Mouse (Mus musculus): ENCODE data around the gene Tesk1. TPM values are rescaled to one million over a fixed set of nuclear protein-coding genes. Genes with fewer than 3 reads are reported as not detected.

Tesk1 gene
- polyA plus RNA-seq, 1 experiment from 2014 or later: 16.8 TPM

- Histone ChIP-seq H3K9me3 (no peaks in the 10 kb centered on the region), H3K27me3 (peaks cover 21% of the 10 kb centered on the region), H3K27ac (replicated peaks) (no peak overlapping the region), H3K36me3 (peaks cover 70% of the 10 kb centered on the region), H3K4me1 (replicated peaks) (0 out of 2 replicates have a peak, but pooled peaks cover 8% of the 10 kb centered on the region), H3K4me3 (no peak overlapping the region), H3K9ac (no peak overlapping the region), H3K4me2 (no peak overlapping the region)
- 78% methylated on average over 28 of the region's 28 CpGs for WGBS
- ATAC-seq (ENCODE audit: low FRiP score, low read depth): no peak
These were observed 20.0 kb upstream of the Tesk1 start for GRCm38 (mm10) chr4:43421632-43422240.

DNA sequence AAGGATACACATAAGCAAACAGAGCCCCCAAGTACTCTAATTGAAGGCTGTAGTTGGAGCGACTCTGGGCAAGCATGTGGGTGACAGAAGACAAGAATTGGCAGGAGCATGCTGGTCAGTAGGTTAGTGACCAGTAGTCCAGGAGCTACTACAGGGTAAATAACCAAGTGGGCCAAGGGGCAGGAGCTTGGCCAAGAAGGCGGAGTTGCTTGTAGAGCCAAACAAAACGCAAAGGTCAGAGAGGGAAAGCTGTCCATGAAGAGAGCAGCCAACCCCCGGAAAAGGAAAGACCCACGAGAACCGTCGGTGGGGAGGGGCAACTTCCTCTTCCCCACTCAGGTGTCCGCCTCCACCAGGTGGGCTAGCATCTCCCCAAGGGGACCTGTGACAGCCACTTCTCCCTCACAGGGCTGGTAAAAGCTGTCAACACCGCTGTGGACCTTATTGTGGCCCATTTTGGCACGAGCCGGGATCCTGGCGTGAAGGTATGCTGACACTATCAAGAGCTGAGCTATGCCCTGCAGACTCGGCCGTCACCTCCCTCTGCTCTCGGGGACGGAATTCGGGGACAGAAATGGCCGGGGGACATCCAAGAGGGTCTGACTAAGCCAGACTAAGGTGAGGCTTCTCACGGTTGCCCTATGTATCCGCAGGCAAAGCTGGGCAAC lies 18.3 kb upstream of the Tesk1 start:
- H3K36me3 ChIP-seq: peaks cover 60% of the 10 kb centered on the region
- peaks cover 23% of the 10 kb centered on the region; the same call in 1 of the 2 replicates for H3K4me1 ChIP-seq (replicated peaks)
- WGBS: 87% methylated on average over 20 of the region's 20 CpGs
- no peak overlapping the region for H3K9ac ChIP-seq
- H3K4me3 ChIP-seq: no peak overlapping the region
- H3K4me2 ChIP-seq: no peak overlapping the region
- H3K27ac ChIP-seq (replicated peaks): no peak overlapping the region
- H3K27me3 ChIP-seq: peaks cover 21% of the 10 kb centered on the region
- H3K9me3 ChIP-seq: no peaks in the 10 kb centered on the region
- ATAC-seq (ENCODE audit: low FRiP score, low read depth): no peak

DNA sequence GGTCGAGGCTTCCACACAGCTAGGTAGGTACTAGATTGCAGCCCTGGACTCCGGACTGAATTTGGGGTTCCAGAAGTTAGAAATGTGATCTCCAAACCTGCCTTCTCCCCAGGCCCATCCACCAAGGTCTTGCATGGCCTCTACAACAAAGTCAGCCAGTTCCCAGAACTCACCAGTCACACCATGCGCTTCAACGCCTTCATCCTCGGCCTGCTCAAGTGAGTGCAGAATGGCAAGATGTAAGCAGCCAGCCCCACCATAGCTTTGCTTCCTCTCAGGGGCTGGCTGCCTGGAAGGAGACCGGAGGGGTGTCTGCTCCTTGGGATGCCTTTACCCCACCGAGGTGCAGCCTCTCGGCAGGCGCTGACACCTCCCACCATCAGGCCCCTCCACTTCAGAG lies 17.7 kb upstream of the Tesk1 start:
- H3K4me3 ChIP-seq: no peak overlapping the region
- no peak overlapping the region for H3K4me2 ChIP-seq
- peaks cover 58% of the 10 kb centered on the region for H3K36me3 ChIP-seq
- 83% methylated on average over 9 of the region's 9 CpGs for WGBS
- H3K27me3 ChIP-seq: peaks cover 21% of the 10 kb centered on the region
- no peak for ATAC-seq (ENCODE audit: low FRiP score, low read depth)
- H3K9ac ChIP-seq: no peak overlapping the region
- no peak overlapping the region for H3K27ac ChIP-seq (replicated peaks)
- peaks cover 25% of the 10 kb centered on the region for H3K4me1 ChIP-seq (replicated peaks)
- H3K9me3 ChIP-seq: no peaks in the 10 kb centered on the region

DNA sequence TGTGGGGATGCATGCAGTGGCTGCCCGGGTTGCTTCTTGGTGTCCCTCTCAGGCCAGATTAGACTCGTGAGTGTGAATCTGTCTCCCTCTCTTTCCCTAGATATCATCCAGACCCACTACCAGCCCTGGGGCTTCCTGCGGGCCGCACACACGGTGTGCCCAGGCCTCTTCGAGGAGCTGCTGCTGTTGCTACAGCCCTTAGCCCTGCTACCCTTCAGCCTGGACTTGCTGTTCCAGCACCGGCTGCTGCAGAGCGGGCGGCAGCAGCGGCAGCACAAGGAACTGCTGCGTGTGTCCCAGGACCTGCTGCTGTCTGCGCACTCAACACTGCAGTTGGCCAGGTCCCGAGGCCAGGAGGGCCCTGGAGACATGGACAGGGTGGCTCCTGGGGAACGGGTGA lies 16.5 kb upstream of the Tesk1 start:
- Histone ChIP-seq H3K27me3 (peaks cover 21% of the 10 kb centered on the region), H3K9ac (no peak overlapping the region), H3K36me3 (peaks cover 58% of the 10 kb centered on the region), H3K4me1 (replicated peaks) (peaks cover 22% of the 10 kb centered on the region), H3K27ac (replicated peaks) (no peak overlapping the region), H3K9me3 (no peaks in the 10 kb centered on the region), H3K4me3 (no peak overlapping the region), H3K4me2 (no peak overlapping the region)
- ATAC-seq (ENCODE audit: low FRiP score, low read depth): no peak
- 32% methylated on average over 14 of the region's 14 CpGs for WGBS

DNA sequence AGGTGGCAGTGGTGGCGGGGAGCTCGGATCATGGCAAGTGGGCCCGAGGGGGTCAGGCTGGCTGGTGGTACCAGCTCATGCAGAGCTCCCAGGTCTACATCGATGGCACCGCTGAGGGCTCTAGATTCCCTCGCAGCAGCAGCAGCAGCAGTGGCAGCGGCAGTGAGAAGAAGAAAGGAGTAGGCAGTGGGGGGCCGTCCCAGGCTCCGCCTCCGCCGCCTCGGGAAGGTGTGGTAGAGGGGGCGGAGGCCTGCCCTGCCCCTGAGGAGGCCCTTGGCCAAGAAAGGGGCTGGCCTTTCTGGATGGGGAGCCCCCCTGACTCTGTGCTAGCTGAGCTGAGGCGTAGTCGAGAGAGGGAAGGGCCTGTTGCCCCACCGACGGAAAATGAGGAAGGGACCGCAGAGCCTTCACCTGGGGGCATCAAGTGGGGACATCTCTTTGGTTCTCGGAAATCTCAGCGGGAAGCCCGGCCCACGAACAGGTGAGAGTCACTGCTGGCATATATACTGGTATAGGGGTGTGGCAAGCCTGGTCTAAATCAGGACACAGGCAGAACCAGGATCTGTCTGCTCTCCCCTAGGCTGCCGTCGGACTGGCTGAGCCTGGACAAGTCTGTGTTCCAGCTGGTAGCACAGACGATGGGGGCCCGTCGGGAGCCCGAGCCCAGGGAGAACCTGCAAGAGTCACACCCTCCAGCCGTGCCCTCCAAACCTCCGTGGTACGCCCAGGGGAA lies 15.9 kb upstream of the Tesk1 start:
- Histone ChIP-seq H3K4me3 (no peak overlapping the region), H3K36me3 (peaks cover 58% of the 10 kb centered on the region), H3K4me2 (no peak overlapping the region), H3K27me3 (peaks cover 21% of the 10 kb centered on the region), H3K27ac (replicated peaks) (no peak overlapping the region), H3K9ac (no peak overlapping the region), H3K9me3 (no peaks in the 10 kb centered on the region), H3K4me1 (replicated peaks) (peaks cover 21% of the 10 kb centered on the region)
- 24% methylated on average over 31 of the region's 31 CpGs for WGBS
- ATAC-seq (ENCODE audit: low FRiP score, low read depth): no peak

- no peak overlapping the region for H3K4me3 ChIP-seq
- H3K9me3 ChIP-seq: no peaks in the 10 kb centered on the region
- H3K4me1 ChIP-seq (replicated peaks): peaks cover 21% of the 10 kb centered on the region
- no peak overlapping the region for H3K4me2 ChIP-seq
- H3K27me3 ChIP-seq: peaks cover 21% of the 10 kb centered on the region
- no peak for ATAC-seq (ENCODE audit: low FRiP score, low read depth)
- 52% methylated on average over 10 of the region's 10 CpGs for WGBS
- H3K9ac ChIP-seq: no peak overlapping the region
- H3K27ac ChIP-seq (replicated peaks): no peak overlapping the region
- H3K36me3 ChIP-seq: peaks cover 57% of the 10 kb centered on the region
These were observed 15.3 kb upstream of the Tesk1 start for GRCm38 (mm10) chr4:43426487-43426886.

DNA sequence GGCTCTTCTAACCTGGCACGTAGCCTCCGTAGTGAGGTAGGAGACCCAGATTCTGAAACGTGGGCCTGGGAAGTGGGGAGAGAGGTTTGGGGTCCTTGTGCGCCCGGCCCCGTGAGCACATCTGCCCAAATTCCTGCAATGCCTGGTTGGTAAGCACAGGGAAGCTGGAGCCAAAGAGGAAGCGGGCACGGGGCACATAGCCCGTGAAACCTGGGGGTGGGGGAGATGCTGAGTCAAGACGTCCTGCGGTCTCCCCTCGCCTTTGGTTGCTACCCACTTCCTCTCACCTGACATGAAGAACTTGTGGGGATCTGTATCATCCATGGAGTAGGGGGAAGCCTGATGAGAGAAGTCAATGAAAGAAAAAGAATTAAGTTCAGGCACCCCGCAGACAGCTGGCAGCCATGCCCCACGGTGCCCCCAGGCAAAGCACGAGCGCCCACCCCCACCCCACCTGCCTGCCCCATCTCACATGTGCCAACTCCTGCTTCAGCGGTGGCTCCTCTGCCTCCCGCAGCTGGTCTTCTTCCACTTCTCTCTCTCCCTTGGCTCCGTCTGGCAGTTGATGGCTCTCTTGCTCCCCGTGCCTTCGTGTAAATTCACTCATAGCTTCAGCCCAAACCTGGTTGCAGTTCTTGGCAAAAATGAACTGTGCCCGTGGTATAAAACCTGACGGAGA lies 14.1 kb upstream of the Tesk1 start:
- 19% methylated on average over 23 of the region's 23 CpGs for WGBS
- H3K27ac ChIP-seq (replicated peaks): no peak overlapping the region
- no peaks in the 10 kb centered on the region for H3K9me3 ChIP-seq
- ATAC-seq (ENCODE audit: low FRiP score, low read depth): no peak
- H3K4me3 ChIP-seq: no peak overlapping the region
- peaks cover 45% of the 10 kb centered on the region for H3K36me3 ChIP-seq
- no peak overlapping the region for H3K9ac ChIP-seq
- H3K4me1 ChIP-seq (replicated peaks): peaks cover 24% of the 10 kb centered on the region
- H3K27me3 ChIP-seq: peaks cover 13% of the 10 kb centered on the region
- no peak overlapping the region; the same call in 1 of the 2 replicates for H3K4me2 ChIP-seq

DNA sequence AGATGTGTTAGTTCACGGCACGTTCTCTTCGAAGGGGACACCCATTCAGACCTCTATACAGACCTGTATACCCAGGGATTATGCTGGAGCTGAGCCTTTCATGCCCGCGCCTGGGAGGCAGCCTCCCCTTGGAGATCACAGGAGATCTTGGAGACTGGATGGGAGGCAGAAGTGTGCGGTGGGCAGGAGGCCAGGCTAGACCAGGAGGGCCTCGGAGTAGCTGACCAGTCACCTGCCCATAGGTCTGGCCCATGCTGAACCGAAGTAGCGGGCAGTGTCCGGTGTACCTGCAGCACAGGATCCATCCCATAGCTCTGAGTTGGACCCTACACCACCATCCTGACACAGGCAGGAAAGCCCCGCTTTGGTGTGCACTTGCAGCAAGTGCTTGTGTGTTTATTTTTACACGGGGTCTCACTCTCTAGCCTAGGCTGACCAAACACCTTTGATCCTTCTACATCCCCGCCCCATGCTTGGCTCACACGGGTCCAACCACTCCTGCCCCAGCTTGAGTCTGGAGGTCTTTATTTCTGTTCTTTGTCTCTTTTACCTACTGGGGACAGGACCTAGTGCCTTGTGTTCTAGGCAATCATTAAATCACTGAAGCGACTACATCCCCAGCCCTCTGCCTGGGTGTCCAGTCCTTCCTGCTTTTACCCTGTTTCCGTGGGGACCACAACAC lies 13.4 kb upstream of the Tesk1 start:
- ATAC-seq (ENCODE audit: low FRiP score, low read depth): peak; percentile 7; the same call in 1 of the 2 replicates
- H3K27me3 ChIP-seq: peaks cover 12% of the 10 kb centered on the region
- no peak overlapping the region for H3K4me3 ChIP-seq
- no peaks in the 10 kb centered on the region for H3K9me3 ChIP-seq
- no peak overlapping the region for H3K27ac ChIP-seq (replicated peaks)
- peaks cover 39% of the 10 kb centered on the region for H3K36me3 ChIP-seq
- no peak overlapping the region for H3K9ac ChIP-seq
- WGBS: 25% methylated on average over 16 of the region's 16 CpGs
- peaks cover 24% of the 10 kb centered on the region for H3K4me1 ChIP-seq (replicated peaks)
- H3K4me2 ChIP-seq: 0 out of 2 replicates have a peak overlapping the region, but pooled peaks have one; percentile 3

DNA sequence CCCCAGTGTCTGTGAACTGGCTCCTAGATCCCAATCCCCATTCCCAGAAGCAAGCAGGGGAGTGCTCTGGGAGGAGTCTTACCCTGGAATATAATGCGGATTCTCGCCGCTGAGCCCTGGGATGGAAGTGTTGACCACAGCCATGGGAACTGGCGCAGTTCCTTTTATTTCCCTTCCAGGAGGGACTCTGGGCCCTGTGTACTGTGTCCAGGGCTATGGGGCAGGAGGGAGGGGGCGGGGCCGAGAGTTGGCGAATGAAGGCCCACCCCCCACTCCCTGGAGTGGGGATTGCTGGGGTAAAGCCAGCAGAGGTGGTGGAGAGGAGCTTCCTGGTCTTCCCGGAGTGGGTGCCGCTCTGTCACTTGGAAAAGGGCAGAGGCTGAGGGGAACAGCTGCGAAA lies 12.8 kb upstream of the Tesk1 start, which contains the start of gene Fam166b:
Gene Fam166b, minus strand, starts transcription at position 189 of the 400 bp plus-strand sequence.
- Histone ChIP-seq H3K9ac (no peak within 1 kb of the TSS), H3K9me3 (no peaks in the 10 kb centered on the region), H3K27me3 (peaks cover 6% of the 10 kb centered on the region; the same call in 1 of the 2 replicates), H3K4me1 (replicated peaks) (peaks cover 24% of the 10 kb centered on the region), H3K27ac (replicated peaks) (no peak within 1 kb of the TSS), H3K4me2 (0 out of 2 replicates have a peak within 1 kb of the TSS, but pooled peaks have one; percentile 3), H3K4me3 (no peak within 1 kb of the TSS), H3K36me3 (peaks cover 32% of the 10 kb centered on the region)
- WGBS: 6% methylated on average over 10 of the region's 10 CpGs
- peak; percentile 40; the same call in 1 of the 2 replicates for ATAC-seq (ENCODE audit: low FRiP score, low read depth)

DNA sequence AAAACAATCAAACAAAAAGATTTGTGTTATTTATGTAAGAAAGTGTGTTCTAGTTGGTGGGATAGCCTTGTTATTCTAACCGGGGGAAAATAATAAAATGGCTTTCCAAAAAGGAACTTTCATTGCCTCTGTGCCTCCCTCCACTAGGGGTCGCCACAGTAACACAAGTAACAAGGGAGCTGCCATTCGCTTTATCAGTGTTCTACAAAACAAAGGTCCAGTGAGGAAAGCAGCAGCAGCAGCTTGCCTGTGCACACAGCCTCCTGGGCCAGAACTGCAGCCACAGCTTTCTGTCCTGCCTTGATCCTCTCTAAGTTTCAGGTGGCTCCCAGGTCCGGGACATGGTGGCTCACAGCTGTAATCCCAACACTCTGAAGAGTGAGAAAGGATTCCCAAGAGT lies 10.0 kb upstream of the Tesk1 start:
- peaks cover 24% of the 10 kb centered on the region for H3K4me1 ChIP-seq (replicated peaks)
- WGBS: 2% methylated on average over 4 of the region's 4 CpGs
- 0 out of 2 replicates have a peak overlapping the region, but pooled peaks have one; percentile 27 for H3K4me2 ChIP-seq
- H3K9me3 ChIP-seq: no peaks in the 10 kb centered on the region
- H3K27ac ChIP-seq (replicated peaks): peak overlapping the region; percentile 83
- H3K9ac ChIP-seq: no peak overlapping the region
- H3K4me3 ChIP-seq: no peak overlapping the region
- ATAC-seq (ENCODE audit: low FRiP score, low read depth): peak; percentile 44; the same call in 1 of the 2 replicates
- H3K36me3 ChIP-seq: peaks cover 5% of the 10 kb centered on the region
- no peaks in the 10 kb centered on the region for H3K27me3 ChIP-seq

DNA sequence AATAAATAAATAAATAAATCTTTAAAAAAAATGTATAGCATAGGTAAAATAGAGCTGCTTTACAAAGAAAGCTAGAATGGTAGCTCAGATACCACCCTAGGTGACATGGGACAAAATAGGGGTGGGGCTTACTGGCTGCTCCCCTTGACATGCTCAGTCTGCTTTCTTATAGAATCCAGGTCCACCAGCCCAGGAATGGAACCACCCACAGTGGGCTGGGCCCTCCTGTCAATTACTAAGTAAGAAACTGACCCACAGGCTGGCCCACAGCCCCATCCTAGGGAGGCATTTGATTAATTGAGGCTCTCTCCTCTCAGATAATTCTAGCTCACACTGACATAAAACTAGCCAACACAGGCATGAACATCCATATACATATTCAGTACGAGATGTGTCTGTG lies 8.9 kb upstream of the Tesk1 start:
- ATAC-seq (ENCODE audit: low FRiP score, low read depth): no peak
- no peaks in the 10 kb centered on the region for H3K27me3 ChIP-seq
- WGBS: 94% methylated on average over 1 of the region's 1 CpGs

More for the DNA sequence above, 8.9 kb upstream of the Tesk1 start:
- no peak overlapping the region for H3K9ac ChIP-seq
- H3K27ac ChIP-seq (replicated peaks): no peak overlapping the region
- H3K9me3 ChIP-seq: no peaks in the 10 kb centered on the region
- H3K36me3 ChIP-seq: no peaks in the 10 kb centered on the region
- H3K4me1 ChIP-seq (replicated peaks): peaks cover 14% of the 10 kb centered on the region
- H3K4me3 ChIP-seq: no peak overlapping the region
- no peak overlapping the region for H3K4me2 ChIP-seq
